ENCODE assay signal across 1 mouse cellular context in the genomic region with DNA sequence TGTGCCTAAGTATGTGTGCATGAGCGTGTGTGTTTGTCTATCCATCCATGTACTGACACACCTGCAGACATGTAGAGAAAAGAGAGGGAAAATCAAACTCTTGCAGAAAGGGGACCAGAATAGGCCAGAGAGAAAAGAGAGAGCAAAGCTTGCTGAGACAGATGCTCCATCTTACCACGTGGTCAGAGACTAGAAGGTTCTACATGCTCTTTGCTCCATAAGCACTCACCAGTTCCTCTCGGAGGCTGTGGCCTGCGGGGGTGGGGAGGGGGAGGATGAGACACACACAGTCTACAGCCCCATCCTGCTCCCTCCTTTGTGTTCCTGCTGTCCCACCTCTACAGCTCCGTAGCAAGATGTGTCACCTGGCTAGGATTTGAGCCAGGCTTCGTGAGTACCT.
TF ChIP-seq lines count a peak whose summit lies in the region.

No protein-coding gene starts in this region.

TF ChIP-seq in CH12.LX, 34 proteins besides CTCF, POLR2A, EP300 and RAD21 (continued from another document):
- TF ChIP-seq ZC3H11A (IDR thresholded peaks at IDR 0.05; ENCODE audit: low read depth, low read length) (no peak), SIN3A (IDR thresholded peaks at IDR 0.05; ENCODE audit: low read length) (no peak), USF1 (IDR thresholded peaks at IDR 0.05; ENCODE audit: low read depth, low read length) (peak; percentile 33; the same call in 1 of the 2 replicates), NELFE (IDR thresholded peaks at IDR 0.05; ENCODE audit: low read depth, low read length) (no peak), USF2 (conservative IDR thresholded peaks at IDR 0.05; ENCODE audit: low read depth, low read length) (no peak), MEF2A (IDR thresholded peaks at IDR 0.05; ENCODE audit: borderline replicate concordance, low read depth, low read length) (no peak), ZKSCAN1 (IDR thresholded peaks at IDR 0.05; ENCODE audit: borderline replicate concordance, low read depth, low read length) (no peak)
